22 mouse cellular contexts compared by ENCODE assay signal in the genomic region with DNA sequence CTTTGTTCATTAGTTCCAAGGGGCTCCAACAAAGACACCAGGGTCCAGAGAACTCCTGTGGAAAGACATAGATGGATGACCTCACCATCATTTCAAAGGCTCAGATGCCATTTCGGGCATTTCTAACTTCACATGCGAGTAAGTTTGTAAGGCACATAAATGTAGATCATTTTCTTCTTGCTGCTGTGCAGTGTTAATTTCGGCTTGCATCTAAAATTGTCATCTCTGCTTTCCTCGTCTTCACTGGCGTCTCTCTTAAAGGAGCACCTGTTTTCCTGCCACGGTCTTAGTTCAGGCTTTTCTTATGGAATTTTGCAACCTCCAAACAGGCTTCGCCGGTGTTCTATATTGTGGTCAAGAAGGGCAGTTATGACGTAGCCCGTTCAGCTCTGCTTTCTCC.
A peak's percentile ranks its signal among the peaks of the same experiment; 100 is the strongest.
DNase-seq lines count a peak whose midpoint lies in the region; ATAC-seq and TF ChIP-seq lines count a peak whose summit lies in the region.
"Had no signal": no experiment of that assay in that cellular context is flagged by ENCODE, and none has a peak within 500 bp of the region (broad histone marks: within the 10 kb centered on the region; RNA-seq: fewer than 3 reads in every experiment).

No protein-coding gene starts in this region.

- H3K9me3 ChIP-seq in hindbrain, embryonic 10.5 days, result no peaks in the 10 kb centered on the region
- H3K9me3 ChIP-seq: embryonic facial prominence, embryonic 12.5 days; embryonic facial prominence, embryonic 15.5 days had no signal

- H3K27me3 ChIP-seq in hindbrain, embryonic 10.5 days (ENCODE audit: insufficient read depth, poor library complexity, severe bottlenecking), result no peaks in the 10 kb centered on the region
- H3K27me3 ChIP-seq: embryonic facial prominence, embryonic 12.5 days; embryonic facial prominence, embryonic 15.5 days had no signal

- intact Hi-C loops in left cerebral cortex, adult 2 months (cut with DNase I), result loop anchor here (1.0 to 5.0 kb wide), 3 partner anchors 30 to 184 kb away; no protein-coding TSS in a partner anchor
- intact Hi-C loops in left cerebral cortex, postnatal 36 days (cut with DNase I), result no loop called here
- intact Hi-C loops in left cerebral cortex, postnatal 10 days (cut with DNase I), result no loop called here

- H3K4me1 ChIP-seq in hindbrain, embryonic 10.5 days (replicated peaks), result no peaks in the 10 kb centered on the region; the same call in 1 of the 2 replicates

- TF ChIP-seq CTCF in left cerebral cortex, adult 2 months (IDR thresholded peaks at IDR 0.05), result no peak

- peak; percentile 53 for ATAC-seq in frontal cortex, adult (ENCODE audit: low TSS enrichment)
- ATAC-seq: activated CD4-positive, CD25-positive, alpha-beta regulatory T cell, adult 4 months; forebrain, embryonic 14.5 days; forebrain, postnatal 0 days; hindbrain, postnatal 0 days had no signal

- no peaks in the 10 kb centered on the region for H3K36me3 ChIP-seq in hindbrain, embryonic 10.5 days
- H3K36me3 ChIP-seq: embryonic facial prominence, embryonic 12.5 days; embryonic facial prominence, embryonic 15.5 days had no signal

- H3K4me3 ChIP-seq in left cerebral cortex, adult 2 months, result no peak overlapping the region
- H3K4me3 ChIP-seq in hindbrain, embryonic 10.5 days, result no peak overlapping the region
- H3K4me3 ChIP-seq: embryonic facial prominence, embryonic 12.5 days; embryonic facial prominence, embryonic 15.5 days had no signal

- DNase-seq in frontal cortex, postnatal 25 days (ENCODE audit: low spot score in 2 of 2), result no peak
- DNase-seq in left cerebral cortex, adult 2 months (ENCODE audit: extremely low spot score in 1 of 2, low spot score in 2 of 2), result no peak
- no peak for DNase-seq in left cerebral cortex, adult 8-10 months (ENCODE audit: low spot score in 2 of 2)
- peak; percentile 14 to 29 for DNase-seq in left cerebral cortex, postnatal 36 days (ENCODE audit: low spot score in 2 of 2)
- DNase-seq in left cerebral cortex, postnatal 10 days (ENCODE audit: extremely low spot score in 1 of 2, low spot score in 2 of 2), result no peak
- DNase-seq in hindbrain, embryonic 10.5 days (ENCODE audit: low spot score), result no peak
- DNase-seq: adrenal gland, adult 8-10 months; adrenal gland, postnatal 25 days; cerebellum, adult 18-20 months; cerebellum, adult 9-10 months; cerebellum, postnatal 14 days; forebrain, postnatal 0 days; gastrocnemius, postnatal 10 days; gastrocnemius, postnatal 36 days; heart, postnatal 36 days had no signal

- H3K27ac ChIP-seq in left cerebral cortex, adult 2 months, result peak overlapping the region; percentile 73
- H3K27ac ChIP-seq in hindbrain, embryonic 10.5 days, result no peak overlapping the region
- H3K27ac ChIP-seq: embryonic facial prominence, embryonic 12.5 days; embryonic facial prominence, embryonic 15.5 days; hindbrain, embryonic 14.5 days; hindbrain, postnatal 0 days had no signal

- 87% methylated on average over 10 of the region's 10 CpGs for whole genome bisulfite sequencing in hindbrain, embryonic 10.5 days

Comparison
In these comparisons a context has a peak if more than half of its experiments do, and no peak if none do; other contexts are left out.
1. DNase-seq: peak in left cerebral cortex, postnatal 36 days (2 of 2); none in frontal cortex, postnatal 25 days (0 of 2), left cerebral cortex, adult 2 months (0 of 2), left cerebral cortex, adult 8-10 months (0 of 2), left cerebral cortex, postnatal 10 days (0 of 2) and hindbrain, embryonic 10.5 days (single experiment).